Mouse (Mus musculus) frontal cortex, postnatal 10 days (tissue): ENCODE data around the gene Smarca2.

Experiments
- DNase-seq, 2 experiments: peaks; one replicate each; pipeline ENCODE4 v3.0.0; 2022; ENCODE audit warnings: low spot score in 2 of 2, mixed read lengths in 1 of 2

Gene Smarca2

DNA sequence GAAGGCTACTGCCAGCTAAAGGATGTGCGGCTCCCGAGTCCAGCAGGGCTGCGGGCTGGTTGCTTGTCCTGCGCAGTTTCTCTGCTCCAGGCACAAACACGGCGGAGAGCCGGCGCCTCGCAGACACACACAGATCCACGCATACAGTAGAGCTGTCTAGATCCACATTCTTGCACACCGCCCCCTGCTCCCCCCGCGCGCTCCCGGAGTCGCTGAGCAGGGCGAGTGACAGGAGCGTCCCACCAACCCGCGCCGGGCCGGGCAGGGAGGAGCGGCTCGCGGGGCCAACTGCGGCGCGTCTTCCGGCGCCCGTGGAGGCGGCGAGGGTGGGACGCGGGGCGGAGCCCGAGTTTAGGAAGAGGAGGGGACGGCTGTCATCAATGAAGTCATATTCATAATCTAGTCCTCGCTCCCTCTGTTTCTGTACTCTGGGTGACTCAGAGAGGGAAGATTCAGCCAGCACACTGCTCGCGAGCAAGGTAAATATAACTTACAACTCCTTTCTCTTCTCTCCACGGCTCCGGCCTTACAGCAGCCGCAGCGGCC is at the start of gene Smarca2:
Smarca2 (plus strand) TSS at position 296 of the 546 bp plus-strand sequence.
- peak; percentile 98 for DNase-seq

DNA sequence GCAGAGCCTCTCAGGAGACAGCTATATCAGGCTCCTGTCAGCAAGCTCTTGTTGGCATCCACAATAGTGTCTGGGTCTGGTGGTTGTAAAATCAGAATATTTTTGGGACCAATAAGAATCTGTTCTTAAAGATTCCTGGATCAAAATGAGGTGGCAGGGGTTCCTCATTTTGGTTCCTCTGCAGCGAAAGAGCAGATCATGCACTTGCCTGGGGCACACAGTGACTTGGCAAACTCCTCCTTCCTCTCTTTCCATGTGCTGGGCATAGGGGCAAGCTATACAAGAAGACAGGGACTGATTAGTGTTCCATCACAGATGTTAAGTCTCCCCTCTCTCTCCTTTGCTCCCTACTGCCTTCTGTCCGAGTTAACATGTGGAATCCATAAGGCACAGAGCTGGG is 40.0 kb upstream of the Smarca2 start:
- DNase-seq = no peak

DNA sequence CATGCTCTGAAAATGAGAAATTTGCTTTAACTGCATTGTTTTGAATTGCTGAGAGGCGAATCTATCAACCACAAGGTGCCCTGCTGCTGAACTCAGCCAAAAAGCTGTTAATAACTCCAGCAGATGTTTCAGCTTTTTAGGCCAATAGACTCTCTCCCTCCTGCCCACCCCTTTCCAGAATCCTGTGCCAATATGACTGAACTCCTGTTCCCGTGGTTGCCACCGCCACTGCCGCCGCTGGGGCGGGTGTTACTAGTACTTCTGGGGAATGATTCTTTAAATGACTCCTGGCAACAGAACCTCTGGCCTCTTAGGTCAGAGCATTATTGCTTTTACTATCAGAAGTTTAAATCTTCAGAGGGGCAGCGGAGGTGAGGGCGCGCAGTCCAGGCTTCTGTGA is 38.7 kb upstream of the Smarca2 start:
- DNase-seq = peak in 1 of 2 experiments; percentile 9

DNA sequence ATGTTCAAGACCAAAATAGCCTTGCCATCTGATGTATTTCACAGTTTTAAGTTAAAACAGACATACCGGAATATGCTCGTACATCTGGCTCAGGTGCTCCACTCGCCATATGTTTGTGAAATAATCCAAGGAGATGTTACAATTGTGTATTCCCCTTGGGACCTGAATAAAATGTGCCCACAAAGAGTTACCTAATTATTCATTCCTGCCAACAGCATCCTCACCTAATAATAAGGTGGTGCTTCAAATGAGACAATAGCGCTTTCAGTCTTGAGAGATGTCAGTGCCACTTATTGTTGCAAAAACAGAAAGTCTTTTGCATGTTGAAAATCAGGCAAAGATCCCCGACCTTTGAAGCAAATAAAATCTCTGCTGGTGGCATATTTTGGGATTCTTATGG is 36.6 kb upstream of the Smarca2 start:
- no peak for DNase-seq

DNA sequence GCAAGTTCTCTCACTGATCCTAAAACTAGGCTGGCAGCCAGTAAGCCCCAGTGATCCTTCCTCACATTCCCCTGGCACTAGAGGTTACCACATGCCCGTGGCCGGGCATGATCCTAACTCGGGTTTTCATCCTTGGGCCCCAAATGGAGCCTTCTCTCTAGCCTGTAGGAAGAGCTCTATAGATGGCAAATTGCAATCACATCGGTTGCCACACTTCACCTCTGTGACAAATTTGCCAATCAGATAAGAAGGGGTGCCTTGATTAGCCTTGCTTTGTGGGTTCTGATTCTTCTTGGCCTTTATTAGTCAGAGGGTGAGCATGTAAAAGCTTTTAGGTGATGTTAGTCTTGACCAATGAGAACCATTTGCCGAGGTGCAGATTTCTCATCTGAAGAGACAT is 35.9 kb upstream of the Smarca2 start:
- DNase-seq = no peak

DNA sequence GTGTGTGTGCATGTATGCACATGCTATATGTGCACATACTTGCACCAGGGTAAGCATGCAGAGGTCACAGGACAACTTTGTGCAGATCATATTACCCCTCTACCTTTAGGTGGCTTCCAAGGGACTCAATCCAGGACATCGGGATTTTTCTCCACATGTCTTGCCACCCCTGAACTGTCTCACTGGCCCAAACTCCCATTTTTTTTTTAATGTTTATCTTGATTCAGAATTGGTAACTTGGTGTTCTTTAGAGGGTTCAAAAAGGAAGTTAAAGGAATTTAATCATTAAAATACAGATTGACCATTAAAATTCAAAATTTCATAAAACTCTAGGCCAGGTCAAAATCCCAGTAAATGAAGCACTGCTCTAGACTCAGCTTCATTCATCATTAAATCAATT is 35.4 kb upstream of the Smarca2 start:
- no peak for DNase-seq

DNA sequence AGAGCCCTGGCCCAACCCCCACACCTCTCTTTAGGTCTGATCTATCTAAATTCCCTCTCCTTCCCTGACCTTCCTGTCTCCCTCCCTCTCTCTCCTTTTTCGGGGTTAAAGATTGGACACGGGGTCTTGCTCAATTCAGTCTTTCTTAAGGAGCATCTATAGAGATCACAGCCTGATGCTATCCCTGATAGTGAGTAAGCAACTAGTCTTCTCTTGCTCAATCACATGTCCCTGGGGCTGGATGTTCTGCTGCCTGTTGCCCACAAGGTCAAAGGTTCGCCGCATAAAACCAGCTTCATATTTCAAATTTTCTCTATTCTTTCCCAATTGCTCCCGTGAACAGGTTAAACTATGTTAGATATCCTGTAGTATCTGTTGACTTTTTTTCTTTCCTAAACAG is 25.2 kb upstream of the Smarca2 start:
- no peak for DNase-seq

DNA sequence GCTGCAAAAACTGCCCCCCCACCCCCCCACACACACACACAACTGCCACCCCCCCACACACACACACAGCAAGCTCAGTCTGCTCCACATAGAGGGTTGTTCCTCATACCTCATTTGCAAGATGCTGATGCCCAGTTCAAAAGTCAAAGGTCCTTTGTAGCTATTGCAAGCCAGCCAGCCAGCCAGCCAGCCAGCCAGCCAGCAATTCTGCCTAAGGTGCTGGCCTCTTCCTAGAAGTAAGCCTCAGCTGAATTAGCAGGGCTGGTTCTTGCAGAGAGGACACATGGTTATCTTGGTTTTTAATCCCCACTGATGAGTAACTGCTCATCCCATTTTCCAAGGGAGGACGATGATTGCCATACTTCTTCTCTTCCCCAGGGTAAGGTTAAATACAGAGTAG is 24.8 kb upstream of the Smarca2 start:
- DNase-seq = no peak

DNA sequence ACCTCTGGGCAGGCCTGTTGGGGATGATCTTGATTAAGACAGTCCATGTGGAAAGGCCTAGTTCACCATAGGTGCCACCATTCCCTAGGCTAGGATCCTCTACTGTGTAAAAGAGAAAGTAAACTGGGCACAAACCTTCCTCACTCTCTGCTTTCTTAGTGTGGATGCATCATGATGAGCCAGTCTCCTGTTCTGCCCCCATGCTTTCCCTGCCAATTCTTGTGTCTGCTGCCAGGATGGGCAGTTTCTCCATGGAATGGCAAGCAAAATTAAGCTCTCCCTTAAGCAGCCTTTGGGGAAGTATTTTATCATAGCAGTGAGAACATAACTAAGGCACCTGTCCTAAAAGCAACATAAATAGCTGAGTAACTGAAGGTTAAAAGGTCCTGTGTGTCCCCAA is 10.2 kb upstream of the Smarca2 start:
- no peak for DNase-seq

DNA sequence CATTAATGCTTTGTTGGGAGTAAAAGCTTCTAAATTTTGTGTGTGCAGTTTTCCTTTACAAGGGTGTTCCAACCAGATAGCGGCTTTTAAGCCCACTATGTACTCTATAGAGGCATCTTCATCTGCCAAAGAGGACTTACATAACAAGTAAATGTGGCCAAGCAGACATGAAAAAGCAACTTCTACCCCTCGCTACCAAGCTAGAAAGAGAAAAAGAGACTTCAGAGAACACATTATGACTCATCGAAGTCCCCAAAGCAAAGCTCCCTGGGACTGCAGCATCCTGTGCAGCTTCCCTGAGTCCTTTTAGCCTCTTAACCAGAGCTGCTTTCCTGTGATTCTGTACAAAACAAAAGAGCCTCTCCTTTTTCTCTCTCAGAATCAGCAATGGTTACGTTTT is 3.4 kb upstream of the Smarca2 start:
- no peak for DNase-seq

DNA sequence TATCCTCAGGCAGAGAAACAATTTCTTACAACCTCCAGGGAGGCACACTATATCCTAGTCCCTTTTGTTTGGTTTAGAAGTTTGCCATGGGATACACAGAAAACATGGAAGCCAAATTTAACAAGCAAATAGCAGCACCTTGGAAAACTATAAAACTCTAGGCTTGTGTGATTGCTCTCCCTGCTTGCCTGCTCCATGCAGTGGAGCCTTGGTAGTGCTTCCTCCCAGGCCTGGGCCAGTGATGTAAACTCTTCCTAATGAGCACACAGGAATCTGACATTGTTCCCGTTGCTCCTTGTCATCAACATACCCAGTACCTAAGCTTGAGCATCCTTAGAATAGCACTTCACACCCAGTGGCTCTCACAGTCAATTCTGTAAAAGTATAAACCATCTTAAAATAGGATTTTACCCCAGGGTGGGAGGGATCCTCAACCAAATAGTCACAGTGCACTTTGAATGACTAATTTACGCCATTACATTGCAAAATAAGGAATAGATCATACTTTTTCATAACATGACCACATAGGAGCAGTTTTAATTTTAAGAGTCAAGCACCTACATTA is 1.5 kb upstream of the Smarca2 start:
- DNase-seq = no peak

DNA sequence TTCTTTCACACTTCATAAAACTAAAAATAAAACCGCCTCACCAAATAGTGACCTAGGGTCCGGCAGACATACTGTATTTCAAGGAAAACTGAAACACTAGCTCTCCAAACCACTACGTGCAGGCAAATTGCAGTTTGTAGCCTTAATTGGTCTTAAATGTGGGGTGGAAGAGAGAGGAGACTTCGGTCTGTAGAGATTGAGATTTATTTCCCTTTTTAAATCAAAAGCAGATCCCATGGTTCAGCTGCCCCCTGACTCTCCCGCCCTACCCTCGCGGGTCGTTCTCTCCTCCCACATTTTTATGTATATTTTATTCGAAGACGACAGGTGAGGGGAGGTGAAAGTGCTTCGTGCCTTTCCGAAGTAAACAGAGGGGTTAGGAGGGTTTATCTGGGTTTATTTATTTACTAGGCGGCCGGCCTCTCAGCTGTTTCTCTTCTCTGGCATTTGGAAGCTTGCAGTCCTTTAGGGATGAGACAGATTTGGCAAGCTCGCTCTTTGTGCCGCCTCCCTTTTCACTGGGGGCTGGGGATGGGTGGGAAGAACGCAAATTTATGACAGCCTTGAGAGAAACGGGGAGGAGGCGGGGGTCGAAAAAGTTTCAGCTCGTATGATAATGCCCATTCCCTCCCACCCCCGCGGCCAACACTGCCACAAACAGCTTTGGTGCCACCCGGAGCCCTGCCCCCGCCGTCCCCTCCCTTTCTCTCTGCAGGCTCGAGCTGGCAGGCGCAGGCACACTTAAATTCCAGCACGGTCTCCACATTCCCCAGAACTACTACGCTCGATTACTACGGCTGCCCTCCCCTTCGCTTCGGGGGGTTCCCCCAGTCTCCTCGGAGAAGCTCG is 720 bp upstream of the Smarca2 start:
- no peak for DNase-seq

DNA sequence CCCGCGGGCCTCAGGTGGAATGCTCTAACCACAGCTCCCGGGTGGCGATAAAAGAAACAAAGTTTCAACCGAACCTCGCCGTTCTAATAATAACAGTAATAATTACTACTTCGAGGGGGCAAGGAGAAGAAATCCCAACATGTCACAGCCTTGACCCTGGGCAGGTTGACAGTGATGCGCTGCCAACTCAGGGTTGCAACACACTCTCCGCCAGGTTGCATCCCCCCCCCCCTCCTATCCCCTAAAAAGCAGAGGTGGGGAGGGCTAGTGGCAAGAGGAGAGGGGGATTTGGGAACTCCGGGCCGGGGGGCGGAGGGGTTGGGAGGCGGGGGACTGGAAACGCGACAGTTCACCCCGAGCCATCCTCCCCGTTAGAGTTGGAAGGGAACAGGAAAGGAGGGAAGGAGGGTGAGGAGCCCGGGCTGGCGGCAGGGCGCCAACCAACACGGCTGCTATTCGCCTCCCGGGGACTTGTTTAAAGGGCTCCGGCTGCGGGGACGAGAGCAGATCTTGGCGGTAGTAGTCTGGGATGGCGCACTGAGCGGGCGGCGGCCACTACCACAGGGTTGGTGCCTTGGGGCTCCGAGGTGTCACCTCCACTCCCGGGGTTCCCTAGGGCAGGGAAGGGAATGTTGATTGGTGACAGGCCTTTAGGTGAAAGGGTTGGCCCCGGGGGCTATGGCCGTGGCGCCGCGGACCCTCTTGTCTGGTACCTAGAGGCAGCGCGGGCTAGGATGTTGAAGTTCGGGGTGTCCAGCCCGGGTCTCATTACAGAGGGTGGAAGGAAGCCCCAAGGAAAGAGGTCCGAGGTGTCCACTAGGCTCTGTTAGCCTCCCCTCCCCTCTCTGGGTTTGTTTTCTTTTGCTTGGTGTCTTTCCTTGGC is 829 bp downstream of the Smarca2 start:
- peak; percentile 54 to 58 for DNase-seq

DNA sequence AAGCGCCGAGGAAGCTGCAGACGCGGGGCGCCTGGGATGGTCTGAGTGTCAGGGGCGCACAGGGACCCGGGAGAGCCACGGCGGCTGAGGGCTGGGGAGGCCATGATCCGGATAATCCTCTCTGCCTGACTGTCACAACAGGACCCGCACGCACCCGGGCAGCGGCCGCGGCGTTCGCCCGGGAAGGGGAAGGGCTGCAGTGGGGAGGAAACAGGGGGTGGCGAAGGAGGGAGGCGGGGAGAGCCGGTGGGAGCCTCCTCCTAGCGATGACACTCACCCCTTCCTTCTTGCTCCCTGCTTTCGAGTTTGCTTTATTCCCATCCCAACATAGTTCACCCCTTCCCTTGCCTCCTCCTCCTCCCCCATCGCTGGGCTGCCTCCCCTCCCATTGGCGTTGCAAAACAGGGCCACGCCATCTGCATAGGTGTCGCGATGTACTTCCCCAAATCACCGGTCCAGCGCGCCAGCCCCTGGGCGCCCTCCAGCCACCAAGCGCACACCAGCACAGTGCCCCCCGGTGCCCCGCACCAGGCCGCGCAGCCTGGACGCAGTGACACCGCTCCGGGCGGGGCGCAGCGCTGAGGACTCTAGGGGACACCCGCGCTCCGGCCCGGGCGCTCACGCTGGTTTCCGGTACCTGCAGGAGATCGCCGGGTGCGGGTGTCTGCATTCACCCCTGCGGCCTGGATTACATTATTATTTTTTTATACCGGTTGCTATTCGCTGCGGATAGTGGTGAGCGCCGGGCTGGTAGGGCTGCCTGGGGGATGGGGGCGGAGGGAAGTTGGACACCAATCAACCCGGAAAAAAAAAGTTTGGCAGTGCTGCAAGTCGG is 1.7 kb downstream of the Smarca2 start:
- DNase-seq = peak; percentile 69 to 72

DNA sequence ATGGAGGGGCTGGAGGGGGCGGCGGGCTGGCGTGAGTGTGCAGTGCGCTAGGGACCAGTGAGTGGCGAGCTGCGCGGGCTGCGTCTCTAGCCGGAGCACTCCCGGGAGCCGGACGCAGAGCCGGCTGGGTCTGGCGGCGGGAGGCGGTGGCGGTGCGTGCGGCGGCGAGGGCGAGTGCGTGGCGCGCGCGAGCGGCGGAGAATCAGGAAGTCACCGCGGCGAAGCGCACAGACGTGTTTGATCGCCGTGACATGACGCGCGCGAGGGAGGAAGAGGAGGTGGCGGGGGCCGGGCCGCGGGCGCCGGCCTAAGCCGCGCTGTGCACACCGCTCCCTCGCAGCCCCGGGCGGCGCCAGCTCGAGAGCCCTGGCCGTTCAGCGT is 2.3 kb downstream of the Smarca2 start:
- DNase-seq = no peak

DNA sequence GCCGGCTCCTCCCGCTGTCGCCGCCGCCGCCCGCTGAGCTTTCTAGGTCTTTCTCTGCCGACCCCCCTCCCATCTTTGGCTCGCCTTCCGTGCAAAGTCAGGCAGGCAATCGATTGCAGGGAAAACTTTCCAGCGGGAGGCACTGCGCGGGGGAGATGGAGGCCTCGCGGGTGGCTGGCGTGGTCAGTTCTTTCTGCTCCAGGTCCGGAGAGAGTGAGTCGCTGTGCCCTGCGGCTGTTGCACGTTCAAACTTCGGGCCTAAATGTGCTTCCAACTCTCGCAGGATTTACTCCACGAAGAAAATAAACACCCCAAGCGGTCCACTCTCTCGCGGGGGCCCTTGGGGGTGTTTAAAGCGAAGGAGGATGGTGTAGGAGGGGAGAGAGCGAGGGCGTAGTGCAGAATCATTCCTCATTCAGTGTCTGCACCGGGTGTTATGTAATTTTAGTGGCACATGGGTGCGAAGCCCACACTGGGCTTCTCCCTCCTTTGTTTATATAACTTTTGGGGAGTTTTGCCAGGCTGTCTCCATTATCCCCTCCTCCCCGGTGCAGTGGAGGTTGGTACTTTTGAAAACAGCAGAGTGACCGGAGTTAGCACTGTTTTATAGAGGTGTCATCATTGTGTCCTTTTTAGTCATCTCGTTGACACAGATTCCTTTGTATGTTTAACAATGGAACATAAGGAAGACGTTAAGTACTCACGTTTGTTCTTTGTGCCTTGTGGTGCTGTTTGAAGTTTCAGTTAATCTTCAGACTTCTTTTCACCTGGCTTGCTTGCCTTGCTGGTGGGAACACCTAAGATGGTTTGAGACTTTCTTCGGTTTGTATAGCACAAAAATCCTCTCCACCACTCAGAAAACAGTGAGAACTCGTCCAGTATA is 2.9 kb downstream of the Smarca2 start:
- peak in 1 of 2 experiments; percentile 39 for DNase-seq

DNA sequence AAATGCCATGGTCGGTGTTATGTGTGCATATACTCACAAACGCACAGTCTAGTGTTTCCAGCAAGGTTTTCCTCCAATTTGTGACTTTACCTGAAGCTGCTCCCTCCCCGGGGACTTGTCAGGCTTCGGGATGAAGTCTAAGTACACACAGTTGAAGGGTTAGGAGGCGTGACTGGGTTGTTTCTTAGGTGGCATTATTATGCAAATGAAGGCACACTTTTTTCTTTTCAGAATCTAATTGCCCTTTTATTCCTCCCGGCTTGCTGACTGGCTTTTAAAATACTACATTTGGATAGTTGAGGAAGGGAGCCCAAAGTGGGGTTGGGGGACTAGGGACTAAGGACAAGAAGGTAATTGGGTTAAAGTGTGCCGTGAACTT is 3.6 kb downstream of the Smarca2 start:
- DNase-seq = no peak

DNA sequence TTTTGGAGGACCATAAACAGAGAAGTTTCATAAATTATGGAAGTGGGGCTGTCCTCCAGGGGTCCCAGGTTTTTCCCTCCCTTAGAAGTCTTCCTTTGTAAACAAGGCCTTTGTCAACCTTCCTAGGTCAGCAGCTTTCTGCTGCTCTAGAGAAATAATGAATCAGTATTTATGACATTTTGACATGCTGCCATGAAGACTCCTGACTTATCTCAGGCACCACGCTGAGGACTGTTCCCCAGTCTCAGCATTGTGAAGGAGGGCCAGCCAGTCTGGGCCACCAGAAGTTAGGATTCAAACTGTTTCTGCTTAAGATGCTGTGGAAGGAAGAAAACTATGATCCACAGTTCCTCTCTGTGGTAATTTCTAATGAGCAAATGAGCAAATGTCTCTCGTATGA is 4.8 kb downstream of the Smarca2 start:
- DNase-seq = no peak

DNA sequence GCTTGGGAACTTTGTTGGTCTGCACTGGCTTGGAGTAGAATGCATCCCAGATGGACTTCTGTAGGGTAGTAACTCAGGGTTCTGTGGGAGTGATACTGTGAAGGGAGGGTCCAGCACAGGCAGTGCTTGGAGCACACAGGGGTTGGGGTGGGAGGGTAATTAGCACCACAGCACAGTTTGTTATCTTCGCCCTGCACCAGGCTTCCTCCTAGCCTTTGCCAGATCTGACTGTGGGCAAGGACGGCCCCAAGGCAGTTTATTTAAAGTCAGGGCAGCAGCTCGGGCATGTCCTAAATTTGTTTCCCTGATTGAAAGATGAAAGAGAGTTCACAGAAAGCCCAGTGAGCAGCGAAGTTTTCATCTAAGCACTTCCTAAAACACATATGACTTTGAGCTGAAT is 8.1 kb downstream of the Smarca2 start:
- no peak for DNase-seq

DNA sequence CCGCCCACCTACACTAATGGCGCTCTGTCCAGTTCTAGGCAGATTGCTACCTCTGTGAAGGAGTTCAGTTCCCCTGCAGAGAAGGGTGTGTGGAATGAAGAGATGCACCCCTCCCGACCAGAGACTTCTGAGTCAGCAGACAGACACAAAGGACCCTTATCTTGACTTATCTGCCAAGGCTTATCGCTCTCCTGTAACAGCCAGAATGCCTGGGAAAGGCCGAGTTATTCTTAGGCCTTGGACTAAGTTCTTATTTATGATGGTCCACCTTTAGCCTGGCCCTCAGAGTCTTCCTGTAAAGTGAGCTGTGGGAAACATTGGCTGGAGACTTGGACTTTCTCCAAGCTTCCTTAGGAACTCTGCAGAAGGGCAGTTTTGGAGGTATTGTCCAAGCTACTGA is 8.8 kb downstream of the Smarca2 start:
- no peak for DNase-seq
